Mouse (Mus musculus): ENCODE results near the gene Lcor.

DNA sequence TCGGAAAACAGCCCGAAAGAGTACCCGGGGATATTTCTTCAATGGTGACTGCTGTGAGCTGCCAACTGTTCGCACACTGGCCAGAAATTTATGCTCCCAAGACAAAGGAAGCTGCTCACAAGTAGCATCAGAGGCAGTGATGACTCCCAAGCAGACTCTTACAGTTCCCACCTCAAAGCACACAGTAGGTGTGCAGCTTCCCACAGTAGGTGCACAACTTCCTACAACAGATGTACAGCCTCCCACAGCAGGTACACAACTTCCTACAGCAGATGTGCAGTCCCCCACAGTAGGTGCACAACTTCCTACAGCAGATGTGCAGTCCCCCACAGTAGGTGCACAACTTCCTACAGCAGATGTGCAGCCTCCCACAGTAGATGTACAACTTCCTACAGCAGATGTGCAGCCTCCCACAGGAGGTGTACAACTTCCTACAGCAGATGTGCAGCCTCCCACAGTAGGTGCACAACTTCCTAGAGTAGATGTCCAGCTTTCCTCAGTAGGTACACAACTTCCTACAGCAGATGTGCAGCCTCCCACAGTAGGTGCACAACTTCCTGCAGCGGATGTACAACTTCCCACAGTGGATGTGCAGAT, 100.6 kb downstream of the Lcor start:
- TF ChIP-seq CTCF (IDR thresholded peaks at IDR 0.05; ENCODE audit: low read depth) (no peak), EP300 (IDR thresholded peaks at IDR 0.05; ENCODE audit: low read depth) (no peak)

All from liver, embryonic 14.5 days (tissue).